Mouse (Mus musculus): ENCODE data around the gene Uncx.

DNA sequence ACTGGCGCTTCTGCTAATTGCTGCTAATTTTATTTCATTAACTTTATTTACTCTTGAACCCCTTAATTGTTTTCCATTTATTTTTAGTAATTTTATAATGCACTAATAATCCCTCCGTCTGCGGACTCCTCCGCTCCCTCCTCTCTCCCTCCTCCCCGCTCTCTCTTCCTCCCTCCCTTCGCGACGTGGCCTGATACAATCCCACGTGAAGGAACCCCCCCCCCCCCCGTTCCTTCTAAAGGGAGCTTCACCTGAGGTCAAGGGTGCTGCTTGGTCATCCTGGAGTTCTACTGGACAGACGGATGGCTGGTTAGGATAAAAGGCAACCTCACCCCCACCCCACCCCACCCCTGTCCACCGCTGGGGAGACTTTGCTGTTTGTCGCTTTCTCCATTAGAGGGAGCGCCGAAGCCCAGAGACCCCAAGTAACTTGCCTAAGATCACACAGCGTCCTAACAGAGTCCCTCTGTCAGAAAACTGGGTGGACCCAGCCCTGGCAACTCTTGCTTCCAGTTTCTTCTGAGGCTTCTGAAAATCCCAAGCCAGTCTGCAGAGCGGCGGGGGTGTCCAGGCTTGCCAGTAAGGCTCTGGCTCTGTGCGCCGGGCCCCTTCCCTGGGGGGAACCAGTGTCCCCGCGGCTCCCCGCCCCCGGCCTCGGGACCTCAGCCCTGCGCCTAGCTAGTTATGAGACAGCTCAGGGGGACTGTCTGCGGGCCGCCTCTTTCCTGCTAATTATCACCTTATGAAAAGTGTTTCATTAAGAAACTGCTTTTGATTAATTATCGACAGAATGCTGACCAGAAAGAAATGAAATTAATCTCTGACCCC is 10.4 kb downstream of the Uncx start:
- TF ChIP-seq CTCF (IDR thresholded peaks at IDR 0.05; ENCODE audit: extremely low read depth, insufficient read length, insufficient replicate concordance, low read depth, low read length) (no peak), POLR2A (IDR thresholded peaks at IDR 0.05; ENCODE audit: low read depth, low read length) (no peak)

Data from small intestine, adult 2 months (tissue).